Comparison of ENCODE assay signal across 13 mouse cellular contexts in the genomic region with DNA sequence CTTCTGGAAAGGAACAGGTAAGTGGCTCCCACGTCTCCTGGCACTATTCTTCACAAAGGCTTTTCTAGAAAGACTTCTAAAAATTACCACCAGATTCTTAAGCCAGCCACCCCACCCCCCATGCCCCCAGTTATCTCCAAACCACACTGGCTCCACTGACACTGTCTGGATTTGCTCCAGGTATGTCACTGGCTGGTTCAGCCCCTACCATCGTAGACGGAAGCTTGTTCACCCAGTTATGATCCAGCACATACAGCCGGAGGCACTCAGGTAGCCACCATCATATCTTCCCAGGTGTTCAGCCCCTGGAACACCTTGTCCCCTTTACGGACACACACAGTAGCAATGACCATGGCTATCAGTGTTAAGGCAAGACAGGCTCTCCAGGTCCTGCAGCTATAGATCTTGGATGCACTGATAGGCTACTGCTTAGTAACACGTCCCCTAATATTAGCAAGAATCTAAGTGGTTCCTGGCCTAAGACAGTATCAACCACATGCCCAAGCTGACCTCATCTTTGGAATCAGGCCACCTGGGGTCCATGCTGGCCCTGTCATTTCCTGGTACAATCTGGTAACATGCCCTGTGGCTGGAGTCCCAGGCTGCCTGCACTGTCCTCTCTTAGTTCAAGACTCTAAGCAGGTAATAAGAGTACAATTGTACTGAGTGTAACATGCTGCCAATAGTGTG. TPM values are rescaled to one million over a fixed set of nuclear protein-coding genes. Genes with fewer than 3 reads are reported as not detected.
DNase-seq lines count a peak whose midpoint lies in the region.
"Had no signal": no experiment of that assay in that cellular context is flagged by ENCODE, and none has a peak within 500 bp of the region (broad histone marks: within the 10 kb centered on the region; RNA-seq: fewer than 3 reads in every experiment).

No protein-coding gene starts in this region.

- DNase-seq in heart, adult 11 months = peak; percentile 82
- DNase-seq in heart, postnatal 25 days (ENCODE audit: low spot score) = no peak
- DNase-seq in 416B (ENCODE audit: low read depth) = peak; percentile 11
- peak; percentile 60 to 65 for DNase-seq in cerebellum, adult 18-20 months
- peak; percentile 70 to 77 for DNase-seq in cerebellum, postnatal 36 days
- DNase-seq in ovary, postnatal 36 days (ENCODE audit: low spot score) = no peak
- DNase-seq in adrenal gland, adult 18-20 months (ENCODE audit: low spot score in 2 of 2) = no peak
- DNase-seq in kidney, postnatal 36 days = no peak
- DNase-seq: adrenal gland, postnatal 36 days; gastrocnemius, postnatal 10 days; left cerebral cortex, postnatal 4 days; lung, embryonic 14.5 days; right cerebral cortex, postnatal 25 days had no signal

- intact Hi-C loops in heart, postnatal 25 days (cut with DNase I) = no loop called here

RNA-seq across cellular contexts. Expression of gene Cybc1, which starts 7.7 kb away (rescaled TPM):
- total RNA-seq in heart, postnatal 25 days (2021) = 1 to 10 TPM; 7.8 to 9.5 TPM
- 10 to 100 TPM; 21.7 to 25.2 TPM for total RNA-seq in adrenal gland, adult 18-20 months (2021)

RNA-seq across cellular contexts. Expression of gene Narf, which starts 15.6 kb away (rescaled TPM):
- 100 to 1,000 TPM in 1 of 2 experiments, 10 to 100 TPM in 1; 97.7 to 123 TPM for total RNA-seq in heart, postnatal 25 days (2021)
- total RNA-seq in adrenal gland, adult 18-20 months (2021) = 10 to 100 TPM; 14.4 to 15.2 TPM

RNA-seq across cellular contexts. Expression of gene Ogfod3, which starts 17.0 kb away (rescaled TPM):
- total RNA-seq in heart, postnatal 25 days (2021) = 10 to 100 TPM; 14.5 to 14.6 TPM
- total RNA-seq in adrenal gland, adult 18-20 months (2021) = 10 to 100 TPM; 24.1 to 27.0 TPM

RNA-seq across cellular contexts. Expression of gene Hexdc, which starts 17.2 kb away (rescaled TPM):
- 10 to 100 TPM; 10.2 to 11.0 TPM for total RNA-seq in heart, postnatal 25 days (2021)
- 10 to 100 TPM in 1 of 2 experiments, 1 to 10 TPM in 1; 9.0 to 10.1 TPM for total RNA-seq in adrenal gland, adult 18-20 months (2021)

RNA-seq across cellular contexts. Expression of gene Foxk2, which starts 38.3 kb away (rescaled TPM):
- total RNA-seq in heart, postnatal 25 days (2021) = 10 to 100 TPM; 19.1 to 20.0 TPM
- total RNA-seq in adrenal gland, adult 18-20 months (2021) = 10 to 100 TPM; 41.6 to 45.5 TPM

Comparison
In these comparisons a context has a peak if more than half of its experiments do, and no peak if none do; other contexts are left out.
1. DNase-seq: peak in heart, adult 11 months (single experiment), 416B (single experiment), cerebellum, adult 18-20 months (2 of 2) and cerebellum, postnatal 36 days (2 of 2); none in heart, postnatal 25 days (single experiment), ovary, postnatal 36 days (single experiment), adrenal gland, adult 18-20 months (0 of 2) and kidney, postnatal 36 days (0 of 2).
2. RNA of gene Narf, which starts 15.6 kb away (total RNA-seq): 97.7 to 123 TPM in heart, postnatal 25 days; 14.4 to 15.2 TPM in adrenal gland, adult 18-20 months; every median in the first group is over 4 times any median in the second.